Mouse (Mus musculus) adrenal gland, postnatal 36 days (tissue): Measurements from ENCODE around the gene Atp4b. TPM values are rescaled to one million over a fixed set of nuclear protein-coding genes. Genes with fewer than 3 reads are reported as not detected.
A peak's percentile ranks its signal among the peaks of the same experiment; 100 is the strongest.
"Not testable (repeated sequence)": the region's sequence is repeated elsewhere in the genome, so short reads cannot be mapped to it uniquely, and the experiment has no call there.

ENCODE experiments used
- DNase-seq, 2 experiments: peaks; one replicate each; pipeline ENCODE4 v3.0.0; 2021; ENCODE audit warnings: mixed read lengths in 1 of 2
- total RNA-seq, 2 experiments: library from RNA; stranded (reverse); gene quantifications; 2 replicates each; pipeline ENCODE4 v1.2.3; 2021

Atp4b gene
- total RNA-seq, 2 experiments from 2014 or later, result 0.66 to 0.79 TPM

DNA sequence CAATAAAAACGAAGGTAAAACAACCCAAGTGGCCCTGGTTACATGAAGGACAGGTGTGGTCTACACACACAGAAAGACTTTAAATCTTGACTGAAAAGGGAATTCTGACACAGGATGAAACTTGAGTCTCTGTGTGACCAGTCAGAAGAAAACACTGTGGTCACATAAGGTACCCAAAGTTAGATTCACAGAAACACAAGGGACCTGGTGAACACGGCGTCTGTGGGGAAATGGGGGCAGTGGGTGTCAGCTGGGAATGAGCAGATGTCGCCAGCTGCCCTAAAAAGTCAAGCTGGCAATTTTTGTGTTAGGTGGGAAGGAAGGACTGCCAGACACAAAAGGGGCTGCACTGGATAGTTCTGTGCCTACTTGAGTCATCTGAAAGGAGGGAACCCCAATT, 13.6 kb downstream of the Atp4b start:
- DNase-seq, result no peak

DNA sequence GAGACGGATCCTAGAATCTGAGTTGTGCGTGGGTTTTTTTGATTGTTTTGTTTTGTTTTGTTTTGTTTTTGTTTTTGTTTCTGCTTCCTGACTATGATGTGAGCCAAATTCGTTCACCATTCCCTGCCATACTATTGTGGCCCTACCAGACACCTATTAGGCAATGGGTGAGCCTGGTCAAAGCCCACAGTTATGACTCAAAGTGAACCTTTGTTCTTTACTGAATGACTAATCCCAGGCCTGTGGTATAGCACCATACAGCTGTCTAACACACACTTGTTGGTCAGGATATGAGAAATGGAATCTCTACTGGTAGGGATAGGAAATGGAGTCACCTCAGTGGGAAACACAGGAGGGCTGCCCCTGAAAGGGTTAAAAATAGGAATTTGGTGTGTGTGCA, 14.1 kb downstream of the Atp4b start:
- no peak for DNase-seq

- DNase-seq, result no peak
Measured at GRCm38 (mm10) chr8:13381630-13382029, 15.0 kb downstream of the Atp4b start.

DNA sequence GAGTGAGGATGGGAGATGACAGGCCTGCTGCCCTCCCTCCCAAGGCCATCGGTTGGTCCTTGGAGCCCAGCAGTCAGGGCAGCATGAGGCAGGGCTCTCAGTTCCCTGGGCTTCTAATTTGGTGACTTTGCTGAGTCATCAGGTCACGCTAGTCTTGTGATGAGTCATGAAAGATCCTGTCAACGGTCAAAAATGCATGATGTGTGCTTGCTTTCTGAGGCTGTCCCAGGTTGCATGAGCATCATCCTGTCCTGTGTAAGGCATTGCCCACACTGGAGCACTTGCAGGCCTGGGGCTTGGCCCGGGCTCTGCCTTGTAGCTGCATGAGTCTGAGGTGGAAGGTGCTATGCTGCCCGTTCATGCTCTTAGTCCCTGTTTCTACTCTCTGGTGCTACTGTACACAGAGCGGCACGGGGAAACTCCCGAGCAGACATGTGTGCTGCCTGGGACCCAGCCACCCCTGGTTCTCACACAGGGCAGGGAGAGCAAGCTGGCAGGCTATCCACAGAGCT, 23.4 kb downstream of the Atp4b start:
- DNase-seq, result peak; percentile 78 to 81

DNA sequence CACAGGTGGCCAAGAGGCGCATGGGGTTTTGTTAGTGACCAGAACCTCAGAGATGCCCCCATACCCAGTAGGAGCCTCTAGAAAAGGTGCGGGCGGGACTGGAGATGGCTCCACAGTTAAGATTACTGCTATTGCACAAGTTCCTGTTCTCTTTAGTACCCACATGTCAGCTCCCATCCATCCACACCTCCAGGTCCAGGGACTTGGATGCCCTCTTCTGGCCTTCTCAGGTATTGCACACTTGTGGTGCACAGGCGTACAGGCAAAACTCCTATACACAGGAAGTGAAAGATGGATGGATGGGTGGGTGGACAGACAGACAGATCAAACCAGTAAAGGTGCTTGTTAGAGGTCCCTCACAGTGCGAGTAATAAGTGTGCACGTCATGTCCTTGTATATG, 34.8 kb downstream of the Atp4b start:
- no peak for DNase-seq

GRCm38 (mm10) chr8:13360213-13360612, 36.4 kb downstream of the Atp4b start:
- DNase-seq, result no peak

DNA sequence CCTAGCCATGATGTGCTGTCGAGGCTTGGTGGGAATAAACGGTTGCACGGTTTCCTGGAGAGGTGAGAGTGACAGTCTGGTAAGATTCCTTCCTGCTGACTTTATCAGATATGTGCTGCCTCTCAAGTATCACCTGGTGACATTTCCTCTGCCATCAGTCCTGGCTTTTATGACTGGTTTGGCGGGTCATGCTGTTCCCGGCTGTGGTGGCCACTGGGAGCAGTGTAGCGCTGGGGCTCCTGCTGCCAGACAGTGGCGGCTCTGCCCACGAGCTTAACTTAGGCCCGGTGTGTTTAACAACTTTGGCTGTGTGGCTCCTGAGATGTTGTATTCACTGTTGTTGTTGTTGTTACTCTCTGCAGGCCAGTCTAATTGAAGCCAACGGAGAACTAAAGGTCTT, 39.9 kb downstream of the Atp4b start:
- DNase-seq, result no peak

GRCm38 (mm10) chr8:13356221-13356620, 40.4 kb downstream of the Atp4b start:
- no peak for DNase-seq

GRCm38 (mm10) chr8:13353883-13354282, 42.7 kb downstream of the Atp4b start:
- DNase-seq, result no peak

DNA sequence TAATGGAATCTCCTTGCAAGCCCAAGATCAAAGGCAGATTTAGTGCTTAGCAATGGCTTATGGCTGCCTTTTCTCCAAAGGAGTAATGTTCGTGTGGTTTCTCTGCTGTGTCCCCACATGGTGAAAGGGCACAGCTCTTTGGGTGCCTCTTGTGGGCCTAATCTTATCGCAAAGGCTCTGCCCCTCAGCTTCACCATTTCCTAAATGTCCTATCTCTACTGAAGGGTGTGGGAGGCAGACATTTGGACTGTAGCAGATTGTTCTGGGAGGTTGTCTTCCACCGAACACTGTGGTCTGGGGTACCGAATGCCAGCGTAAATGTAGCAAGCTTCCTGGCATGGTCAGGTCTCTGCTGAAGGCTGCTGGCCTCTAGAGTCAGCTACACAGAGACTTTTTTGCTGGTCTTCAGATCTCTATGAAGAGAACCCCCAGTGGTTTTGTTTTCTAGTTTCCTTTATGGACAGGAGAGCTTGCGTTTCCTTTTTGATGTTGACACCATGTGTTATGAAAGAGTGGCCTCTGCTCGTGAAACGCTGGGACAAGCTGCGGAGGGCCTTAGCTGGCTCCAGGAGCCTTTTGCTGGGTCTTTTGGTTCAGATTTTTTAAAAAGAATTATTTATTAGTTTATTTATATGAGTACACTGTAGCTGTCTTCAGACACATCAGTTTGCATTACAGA, 43.3 kb downstream of the Atp4b start:
- DNase-seq, result no peak

- DNase-seq, result peak; percentile 28
Measured at GRCm38 (mm10) chr8:13352601-13353000, 44.0 kb downstream of the Atp4b start.

DNA sequence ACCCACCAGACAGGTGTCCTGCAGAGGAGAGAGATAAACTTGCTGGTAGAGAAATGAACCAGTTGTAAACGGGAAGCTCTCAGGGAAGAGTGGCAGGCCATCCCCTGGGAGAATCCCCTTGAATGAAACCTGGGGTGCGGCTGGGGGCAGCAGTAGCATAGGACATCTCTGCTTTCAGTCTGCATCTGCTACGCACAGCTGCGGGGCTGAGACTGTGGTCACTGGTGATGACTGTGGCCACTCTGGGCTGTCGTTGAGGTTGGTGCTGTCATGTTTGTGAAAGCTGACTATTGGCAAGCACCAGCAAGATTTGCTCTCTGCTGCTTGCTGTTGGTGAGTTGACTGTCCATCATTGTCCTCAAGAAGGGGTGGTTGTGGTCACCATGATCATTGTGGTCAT, 45.0 kb downstream of the Atp4b start:
- no peak for DNase-seq

GRCm38 (mm10) chr8:13350052-13350451, 46.6 kb downstream of the Atp4b start:
- no peak for DNase-seq

DNA sequence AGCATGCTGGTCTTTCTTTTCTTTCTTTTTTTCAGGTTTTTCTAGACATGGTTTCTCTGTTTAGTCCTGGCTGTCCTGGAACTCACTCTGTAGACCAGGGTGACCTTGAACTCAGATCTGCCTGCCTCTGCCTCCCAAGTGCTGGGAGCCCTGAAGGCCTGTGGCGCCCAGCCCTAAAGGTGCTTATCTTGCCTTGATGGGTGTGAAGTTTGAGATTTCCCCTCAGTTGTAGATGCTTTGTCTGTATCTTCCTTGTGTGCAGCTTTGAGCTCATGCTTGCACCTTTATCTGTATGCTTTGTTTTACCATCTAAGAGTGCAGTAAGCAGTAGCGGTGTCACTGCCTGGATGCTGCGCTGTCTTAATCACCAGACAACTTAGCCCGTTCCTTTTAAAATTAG, 53.5 kb downstream of the Atp4b start:
- no peak for DNase-seq

DNA sequence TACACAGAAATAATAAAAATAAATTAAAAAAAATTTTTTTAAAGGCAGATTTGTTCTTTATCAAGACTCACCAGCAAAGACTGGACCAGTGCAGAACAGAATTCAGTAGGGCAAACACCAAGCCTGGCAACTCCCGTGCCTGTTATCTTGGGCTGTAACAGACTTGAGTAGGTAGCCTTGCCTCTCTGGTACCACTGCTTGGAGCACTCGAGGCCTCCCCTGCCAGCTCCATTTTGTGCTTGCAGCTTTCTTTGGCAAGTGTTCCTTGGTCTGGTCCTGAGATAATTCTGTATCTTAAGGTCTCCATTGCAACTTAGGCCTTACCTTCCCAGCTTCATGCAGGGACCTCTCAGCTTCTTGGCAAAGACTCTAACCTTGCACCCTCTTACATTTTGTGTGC, 54.3 kb downstream of the Atp4b start:
- no peak for DNase-seq

DNA sequence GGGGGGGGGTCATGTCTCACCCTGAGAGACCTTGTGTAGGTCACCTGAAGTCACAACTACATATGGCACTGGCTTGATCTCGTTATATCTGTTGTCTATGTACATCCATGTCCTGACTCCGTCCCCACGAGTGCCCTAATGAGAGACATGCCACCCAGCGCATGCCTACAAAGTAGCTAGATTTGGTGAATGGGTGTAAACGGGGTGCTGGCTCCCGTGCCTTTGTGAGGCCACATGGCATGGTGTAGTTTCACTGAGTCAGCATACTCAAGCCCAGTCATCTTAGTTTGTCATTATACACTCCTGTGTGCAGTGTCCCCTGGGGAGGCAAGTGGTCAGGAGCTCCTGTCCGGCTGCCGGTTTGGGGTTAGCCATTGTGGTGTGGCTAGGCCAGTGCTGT, 56.0 kb downstream of the Atp4b start:
- DNase-seq, result no peak

- no peak for DNase-seq
Measured at GRCm38 (mm10) chr8:13339646-13339990, 57.0 kb downstream of the Atp4b start.

- peak; percentile 32 to 53 for DNase-seq
Measured at GRCm38 (mm10) chr8:13338901-13339645, 57.6 kb downstream of the Atp4b start.

- peak; percentile 90 to 92 for DNase-seq
Measured at GRCm38 (mm10) chr8:13338255-13338860, 58.3 kb downstream of the Atp4b start, which contains the start of gene Tfdp1. Gene Tfdp1, plus strand, starts transcription at chr8:13338751.

DNA sequence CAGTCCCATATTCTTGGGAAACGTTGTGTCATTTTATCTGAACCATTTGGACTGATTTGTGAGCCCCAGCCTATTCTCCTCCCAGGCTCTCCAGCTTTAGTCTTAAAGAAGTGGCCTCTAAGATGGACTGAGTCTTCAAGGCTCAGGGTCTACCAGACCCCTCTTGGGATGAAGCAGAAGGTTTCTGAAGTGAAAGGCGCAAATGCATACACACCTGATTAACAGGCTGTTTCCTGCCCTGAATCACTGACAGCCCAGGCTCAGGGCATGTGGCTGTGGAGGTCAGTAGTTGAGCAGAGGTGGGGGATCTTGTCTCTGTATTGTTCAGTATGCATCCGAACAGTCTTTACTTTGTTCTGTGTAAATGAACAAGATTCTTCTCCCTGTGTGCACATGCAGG, 58.9 kb downstream of the Atp4b start:
- no peak for DNase-seq

GRCm38 (mm10) chr8:13337245-13337644, 59.4 kb downstream of the Atp4b start:
- DNase-seq, result not testable (repeated sequence)
